Mouse (Mus musculus) heart, postnatal 10 days (tissue): Measurements from ENCODE around the gene Cep112. TPM values are rescaled to one million over a fixed set of nuclear protein-coding genes. Genes with fewer than 3 reads are reported as not detected.

Source experiments
- DNase-seq, 2 experiments: peaks; one replicate each; pipeline ENCODE4 v3.0.0; 2021
- intact Hi-C: fragments of 180-260 bp; cut with DNase I; formaldehyde crosslinking; loops from one replicate; pipeline ENCODE4 v1.15.1; 2025
- total RNA-seq, 2 experiments: library from RNA; stranded (reverse); gene quantifications; 2 replicates each; pipeline ENCODE4 v1.2.3; 2021

Gene Cep112
- total RNA-seq, 2 experiments from 2014 or later: 10.8 to 11.8 TPM

- intact Hi-C loops: no loop called here
These were observed 19.0 kb downstream of the Cep112 start for GRCm38 (mm10) chr11:108443893-108444563.

DNA sequence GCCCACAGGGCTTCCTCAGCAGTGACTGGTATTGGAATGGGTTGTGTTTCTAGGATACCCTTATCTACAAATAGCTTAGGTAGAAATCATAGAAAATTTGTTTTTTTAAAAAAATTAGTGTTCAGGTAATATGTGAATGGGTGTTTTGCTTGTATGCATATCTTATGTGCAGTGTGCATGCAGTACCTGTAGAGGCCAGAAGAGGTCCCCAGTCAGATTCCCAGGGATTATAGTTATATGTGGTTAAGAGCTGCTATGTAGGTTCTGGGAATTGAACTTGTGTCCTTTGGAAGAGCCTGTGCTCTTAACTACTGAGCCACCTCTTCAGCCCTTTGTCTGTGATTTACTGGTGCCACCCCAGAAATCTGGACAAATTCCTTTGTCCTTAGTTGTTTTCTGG is 22.2 kb downstream of the Cep112 start:
- peak in 1 of 2 experiments; percentile 12 for DNase-seq
- intact Hi-C loops: loop anchor here (5.0 kb wide), 1 partner anchor 475 kb away; the partner anchor contains the start of gene Axin2

More at GRCm38 (mm10) chr11:108443893-108444563, 19.0 kb downstream of the Cep112 start:
- DNase-seq: no peak

DNA sequence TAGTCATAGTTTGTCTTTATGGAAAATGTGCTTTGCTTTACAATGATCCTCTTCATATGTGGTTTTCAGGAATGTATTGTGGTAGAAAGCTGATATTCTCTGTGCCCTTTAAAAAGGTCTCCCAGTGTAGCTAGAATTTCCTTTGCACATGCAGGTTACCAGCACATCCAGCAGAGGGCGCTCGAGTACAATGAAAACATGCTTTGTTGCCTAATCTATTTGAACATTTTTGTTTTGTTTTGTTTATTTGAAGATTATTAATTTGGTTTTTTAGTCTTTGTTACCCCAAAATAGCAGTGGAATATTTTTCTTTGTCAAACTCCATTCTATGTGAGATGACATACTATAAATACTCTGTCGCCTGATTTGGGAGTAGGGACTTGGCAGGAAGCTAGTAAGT is 24.8 kb downstream of the Cep112 start:
- intact Hi-C loops: loop anchor here (2.0 to 5.0 kb wide), 4 partner anchors 472 to 743 kb away; partner anchors contain the start of gene Axin2
- peak; percentile 69 to 85 for DNase-seq

GRCm38 (mm10) chr11:108459599-108459998 is 34.6 kb downstream of the Cep112 start:
- intact Hi-C loops: no loop called here
- DNase-seq: no peak

- peak in 1 of 2 experiments; percentile 11 for DNase-seq
- intact Hi-C loops: no loop called here
These were observed 39.1 kb downstream of the Cep112 start for GRCm38 (mm10) chr11:108464138-108464537.

DNA sequence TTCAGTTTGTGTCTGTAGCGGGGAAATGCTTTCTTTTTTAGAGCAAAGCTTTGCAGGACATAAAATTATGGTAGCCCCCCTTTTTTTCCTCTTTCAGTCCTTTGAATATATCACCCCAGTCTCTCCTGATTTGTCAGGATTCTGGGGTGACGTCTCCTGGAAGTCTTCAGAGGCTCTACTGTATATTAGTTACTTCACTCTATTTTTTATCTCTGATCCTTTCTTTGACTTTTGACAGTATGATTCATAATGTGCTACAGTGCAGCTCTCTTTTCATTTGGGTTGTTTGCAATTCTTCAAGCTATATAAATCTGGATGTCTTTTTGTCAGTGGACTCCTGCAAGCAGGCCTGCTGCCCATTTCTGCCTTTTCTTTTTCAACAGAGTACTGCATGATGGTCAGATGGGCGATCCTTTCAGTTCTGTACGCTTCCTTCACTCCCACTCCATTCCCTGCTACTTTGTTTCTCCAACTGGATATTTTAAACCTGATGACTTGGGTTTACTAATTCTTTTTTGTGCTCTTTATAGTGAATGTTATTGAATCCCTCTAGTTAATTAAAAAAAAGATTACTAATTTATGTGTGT is 39.8 kb downstream of the Cep112 start:
- intact Hi-C loops: no loop called here
- DNase-seq: no peak

DNA sequence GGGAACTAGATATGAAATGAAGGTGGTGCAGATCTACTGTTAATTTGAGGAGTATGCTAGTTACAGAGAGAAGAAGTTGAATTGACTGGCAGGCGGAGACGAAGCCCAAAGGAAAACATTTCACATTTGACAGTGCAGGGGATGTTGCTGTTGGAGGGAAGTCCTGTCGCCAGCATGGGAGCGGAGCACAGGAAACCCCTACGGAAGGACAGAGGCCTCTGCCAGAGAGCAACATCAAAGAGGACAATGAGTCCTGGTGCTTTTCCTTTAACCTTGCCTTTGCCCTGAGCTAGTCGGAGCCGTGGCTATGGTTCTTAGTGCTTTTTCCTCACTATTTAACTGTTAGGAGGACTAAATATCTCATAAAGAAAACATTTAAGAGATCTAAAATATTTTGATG is 50.7 kb downstream of the Cep112 start:
- intact Hi-C loops: no loop called here
- DNase-seq: peak in 1 of 2 experiments; percentile 10

GRCm38 (mm10) chr11:108476226-108476625 is 51.2 kb downstream of the Cep112 start:
- intact Hi-C loops: no loop called here
- DNase-seq: no peak

- intact Hi-C loops: no loop called here
- no peak for DNase-seq
These were observed 59.0 kb downstream of the Cep112 start for GRCm38 (mm10) chr11:108483976-108484375.

- no peak for DNase-seq
These were observed 63.3 kb downstream of the Cep112 start for GRCm38 (mm10) chr11:108488256-108488655.

DNA sequence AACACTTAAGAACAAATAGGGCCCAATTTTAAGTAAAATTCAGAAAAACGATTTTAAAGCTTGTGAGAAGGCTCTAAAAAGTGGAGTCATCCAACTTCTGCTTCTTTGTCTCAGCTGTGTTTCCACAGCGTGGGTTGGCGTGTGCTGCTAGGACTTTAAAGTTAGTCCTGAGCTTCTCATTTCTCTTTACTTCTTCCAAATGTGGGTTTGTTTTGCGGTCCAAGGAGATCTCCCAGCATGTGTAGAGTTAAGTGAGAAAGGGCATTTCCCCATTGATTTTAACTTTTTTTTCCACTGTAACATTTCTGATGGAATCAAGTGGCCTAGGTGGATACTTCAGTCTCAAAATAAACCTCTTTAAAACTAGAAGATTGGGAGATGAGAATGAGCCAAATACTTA is 64.9 kb downstream of the Cep112 start:
- no peak for DNase-seq
- intact Hi-C loops: no loop called here

More at GRCm38 (mm10) chr11:108488256-108488655, 63.3 kb downstream of the Cep112 start:
- intact Hi-C loops: no loop called here

- no peak for DNase-seq
- intact Hi-C loops: no loop called here
These were observed 83.2 kb downstream of the Cep112 start for GRCm38 (mm10) chr11:108508190-108508589.

- no peak for DNase-seq
- intact Hi-C loops: no loop called here
These were observed 102.9 kb downstream of the Cep112 start for GRCm38 (mm10) chr11:108527725-108528363.

DNA sequence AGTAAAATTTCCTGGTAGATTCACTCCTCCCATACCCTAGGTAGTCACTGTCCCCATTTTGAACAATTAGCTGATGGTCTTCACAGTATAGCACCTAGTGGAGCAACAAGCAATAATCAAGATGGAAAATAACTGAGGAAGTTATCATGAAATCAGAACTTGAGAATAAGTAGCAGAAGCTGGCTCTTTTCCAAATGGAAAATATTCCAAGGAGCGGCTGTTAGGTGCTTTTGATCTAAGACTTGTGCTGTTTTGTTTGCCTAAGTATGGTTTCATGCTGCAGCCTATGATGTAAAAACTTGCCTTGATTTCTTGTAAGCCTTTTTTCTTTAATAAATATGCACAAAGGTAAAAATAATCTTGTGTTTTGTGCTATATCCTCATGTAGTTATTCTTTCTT is 107.9 kb downstream of the Cep112 start:
- intact Hi-C loops: no loop called here
- no peak for DNase-seq

DNA sequence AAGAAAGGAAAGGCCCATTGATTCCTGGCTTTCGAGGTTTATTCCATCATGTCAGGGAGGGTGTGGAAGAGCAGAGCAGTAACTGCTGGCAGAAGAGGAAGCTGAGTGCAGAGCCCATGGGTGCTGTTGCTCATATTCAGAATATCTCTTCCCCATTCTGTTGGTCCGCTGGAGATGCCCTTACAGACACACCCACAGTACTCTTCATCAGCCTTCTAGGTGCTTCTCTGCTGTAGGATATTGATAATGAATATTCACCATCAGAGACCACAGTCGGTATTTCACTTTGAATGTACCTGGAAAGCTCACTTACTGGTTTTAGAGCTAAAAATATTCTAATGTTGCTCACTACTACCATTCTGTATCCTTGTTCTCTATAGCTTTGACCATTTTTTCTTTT is 109.0 kb downstream of the Cep112 start:
- no peak for DNase-seq
- intact Hi-C loops: no loop called here

GRCm38 (mm10) chr11:108552997-108553622 is 128.1 kb downstream of the Cep112 start:
- intact Hi-C loops: no loop called here
- no peak for DNase-seq

DNA sequence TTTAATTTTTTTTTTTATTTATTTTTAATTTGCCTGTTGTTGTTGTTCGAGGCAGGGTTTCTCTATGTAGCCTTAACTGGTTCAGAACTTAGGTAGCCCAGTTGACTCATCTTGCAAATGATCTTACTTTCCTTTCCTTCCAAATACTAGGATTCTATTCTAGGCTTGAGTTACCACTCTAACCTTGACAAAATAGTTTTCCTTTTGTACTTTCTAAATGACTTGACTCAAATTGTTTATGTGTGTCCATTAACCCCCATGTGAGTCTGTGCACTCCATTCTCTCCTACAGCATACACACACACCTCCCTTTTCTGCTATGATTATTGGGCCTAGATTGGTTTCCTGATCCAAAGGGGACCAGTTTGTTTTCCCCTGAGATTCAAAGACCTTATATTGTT is 128.9 kb downstream of the Cep112 start:
- no peak for DNase-seq
- intact Hi-C loops: no loop called here

DNA sequence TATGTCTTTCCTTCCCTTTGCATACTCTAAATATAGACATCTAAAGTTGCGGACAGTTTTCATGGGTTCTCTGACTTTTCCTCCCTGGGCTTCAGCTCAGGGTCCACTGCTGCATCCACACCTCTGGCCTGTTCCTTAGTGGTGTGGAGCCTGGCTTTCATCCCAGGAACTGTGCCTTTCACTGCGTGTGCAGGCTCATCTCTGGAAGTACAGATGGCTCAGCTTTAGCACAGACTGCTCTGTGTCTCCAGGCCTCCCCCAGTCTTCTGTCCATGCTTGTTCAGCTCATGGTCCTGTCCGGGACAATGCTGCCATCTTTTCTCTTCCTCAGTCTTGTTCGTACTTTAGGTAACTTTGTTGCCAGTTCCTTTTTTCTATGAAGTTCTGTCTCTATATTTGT is 133.6 kb downstream of the Cep112 start:
- no peak for DNase-seq
- intact Hi-C loops: no loop called here

- intact Hi-C loops: no loop called here
- DNase-seq: no peak
These were observed 134.5 kb downstream of the Cep112 start for GRCm38 (mm10) chr11:108559506-108559905.

GRCm38 (mm10) chr11:108562076-108562475 is 137.1 kb downstream of the Cep112 start:
- no peak for DNase-seq
- intact Hi-C loops: no loop called here

DNA sequence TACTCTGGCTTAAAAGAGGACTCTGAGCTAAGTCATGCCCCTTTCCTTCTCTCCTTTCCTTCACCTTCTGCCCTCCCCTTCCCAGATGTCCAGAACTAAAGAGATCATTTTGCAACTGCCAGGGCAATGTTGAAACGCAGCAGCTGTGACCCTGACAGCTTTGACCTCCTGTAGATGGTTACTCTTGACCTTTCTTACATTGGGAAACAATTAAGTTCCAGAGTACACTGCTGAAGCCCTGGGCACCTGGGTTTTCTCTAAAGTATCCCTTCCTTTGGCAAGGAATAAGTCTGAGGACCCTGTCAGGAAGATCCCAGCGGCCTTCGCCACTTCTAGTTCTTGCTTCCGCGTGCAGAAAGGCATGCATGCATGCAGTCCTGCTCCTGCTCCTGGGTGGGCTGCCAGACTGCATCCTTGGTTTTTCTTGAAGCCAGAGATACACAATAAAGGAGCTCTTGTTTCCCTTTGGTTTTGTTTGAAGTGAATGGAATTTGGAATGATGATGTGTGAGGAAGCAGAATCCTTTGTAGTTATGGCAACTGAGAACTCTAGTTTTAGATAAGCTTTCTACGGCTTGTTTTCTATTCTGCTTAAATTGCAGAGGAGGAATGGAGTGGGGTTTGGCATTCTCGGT is 161.7 kb downstream of the Cep112 start:
- no peak for DNase-seq
- intact Hi-C loops: no loop called here
